Mouse (Mus musculus) lung, adult 2 months (tissue): ENCODE measurements around the gene Cntrob.

Source experiments
- CTCF ChIP-seq: fragments of 200-500 bp; IDR thresholded peaks from 2 replicates; pipeline ENCODE4 v1.5.1; 2011; ENCODE audit warnings: mild to moderate bottlenecking, low read length, control low read depth; ENCODE audit not compliant: insufficient read depth
- POLR2A ChIP-seq: fragments of 200-500 bp; IDR thresholded peaks from 2 replicates; pipeline ENCODE4 v1.6.1; 2011; ENCODE audit warnings: low read depth, mild to moderate bottlenecking, control low read depth, low read length, borderline replicate concordance; ENCODE audit errors: extremely low read depth

DNA sequence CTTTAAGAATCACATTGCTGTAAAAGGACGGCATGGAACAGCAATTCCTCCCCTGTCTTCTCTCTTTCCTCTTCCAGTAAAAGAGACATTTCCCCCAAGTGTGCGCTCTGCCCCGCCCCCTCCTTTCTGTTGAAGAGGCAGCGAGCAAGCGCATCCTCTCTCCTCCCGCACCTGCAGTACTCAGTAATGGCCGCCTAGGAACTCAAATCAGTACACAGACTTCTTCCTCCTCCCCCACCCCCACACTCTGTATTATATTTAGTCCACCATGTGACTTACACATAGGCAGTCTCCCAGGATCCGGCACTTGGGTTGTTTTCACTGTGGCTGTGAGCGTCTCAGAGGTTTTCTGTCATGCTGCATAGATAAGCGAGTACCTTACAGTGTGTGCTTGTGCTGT is 57.3 kb downstream of the Cntrob start:
- TF ChIP-seq CTCF (no peak), POLR2A (no peak)
